Mouse (Mus musculus): ENCODE measurements around the gene Atf7ip2.

DNA sequence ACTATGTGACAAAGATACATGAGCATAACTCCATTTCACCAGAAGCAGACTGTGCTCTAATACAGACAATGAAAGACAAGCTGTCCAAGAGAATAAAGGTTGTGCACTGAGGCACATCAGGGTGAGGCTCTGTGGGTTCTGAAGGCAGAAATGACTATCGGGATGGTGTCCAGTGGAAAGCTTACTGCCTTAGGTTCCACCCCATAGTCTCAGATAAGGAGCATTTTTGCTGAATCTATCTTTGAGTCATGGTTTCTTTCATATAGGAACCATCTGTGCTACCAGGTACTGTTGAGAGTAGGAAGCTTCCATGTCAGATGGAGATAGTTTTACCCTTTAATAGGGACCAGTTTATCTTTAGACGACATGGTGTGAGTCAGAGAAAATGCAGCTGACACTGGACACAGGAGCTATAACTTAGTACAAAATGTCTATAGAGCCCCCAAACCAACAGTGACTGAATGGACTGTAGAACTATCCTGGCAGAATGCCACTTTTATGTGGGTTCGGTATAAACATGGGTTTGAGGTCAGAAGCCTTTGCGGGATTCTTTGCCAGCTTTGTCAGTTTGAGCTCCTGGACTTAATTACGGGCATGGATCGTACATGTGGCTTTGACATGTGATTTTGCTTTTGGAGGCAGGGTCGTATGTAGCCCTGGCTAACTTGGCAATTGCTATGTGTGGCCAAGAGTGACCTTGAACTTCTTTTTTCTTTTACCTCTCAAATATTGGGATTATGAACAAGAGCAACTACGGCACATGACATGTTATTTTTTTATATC is 23.2 kb upstream of the Atf7ip2 start:
- TF ChIP-seq CTCF (IDR thresholded peaks at IDR 0.05; ENCODE audit: control insufficient read depth, insufficient read depth, insufficient read length) (no peak), MAX (IDR thresholded peaks at IDR 0.05) (no peak), MYOG (IDR thresholded peaks at IDR 0.05; ENCODE audit: control insufficient read depth, extremely low read depth, insufficient read length) (no peak), MYOD1 (IDR thresholded peaks at IDR 0.05; ENCODE audit: control insufficient read depth, insufficient read length, low read depth) (no peak), USF1 (IDR thresholded peaks at IDR 0.05; ENCODE audit: low read depth) (no peak), FOSL1 (IDR thresholded peaks at IDR 0.05; ENCODE audit: insufficient read depth, low read length, poor library complexity, severe bottlenecking) (no peak)

All from C2C12 (cell line).